Mouse (Mus musculus) spleen, adult 12 weeks (tissue): Measurements from ENCODE around the gene Srxn1.
A peak's percentile ranks its signal among the peaks of the same experiment; 100 is the strongest.

Experiments used
- DNase-seq: peaks from one replicate; pipeline ENCODE4 v3.0.0; 2022; ENCODE audit warnings: low spot score

Srxn1 gene

DNA sequence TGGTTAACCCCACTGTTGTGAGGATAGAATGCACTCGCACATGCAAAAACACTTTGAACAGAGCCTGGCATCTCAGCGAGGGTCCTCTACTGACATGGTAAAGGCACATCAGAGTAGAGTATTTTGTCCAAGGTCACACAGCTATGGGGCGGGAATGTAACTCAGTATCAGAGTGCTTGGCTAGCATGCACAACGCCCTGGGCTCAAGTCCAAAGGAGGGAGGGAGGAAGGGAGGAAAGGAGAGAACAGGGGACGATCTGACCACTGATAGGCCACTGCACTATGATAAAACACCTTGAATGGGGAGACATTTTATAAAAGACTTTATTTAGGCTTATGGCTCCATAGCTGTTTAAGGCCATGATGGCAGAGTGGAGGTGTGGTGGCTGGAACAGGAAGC lies 15.7 kb upstream of the Srxn1 start:
- no peak for DNase-seq

DNA sequence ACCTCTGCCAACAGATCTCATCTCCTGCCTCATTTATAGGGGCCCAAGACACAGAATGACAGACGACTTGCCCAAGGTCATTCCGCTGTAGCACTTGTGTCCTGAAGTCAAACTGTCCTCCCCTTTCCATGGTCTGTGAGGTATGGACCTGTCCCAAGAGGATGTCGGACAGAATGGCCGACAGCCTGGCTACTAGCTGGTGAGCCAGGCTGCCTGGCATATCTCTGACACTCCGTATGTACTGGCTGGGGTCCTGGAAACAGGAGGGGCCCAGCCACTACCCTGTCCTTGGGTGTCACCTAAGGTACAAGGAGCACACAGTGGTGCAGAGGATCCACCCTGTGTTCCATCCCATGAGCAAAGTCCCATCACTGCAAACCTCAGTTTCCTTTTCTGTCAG lies 14.8 kb upstream of the Srxn1 start:
- DNase-seq, result no peak

DNA sequence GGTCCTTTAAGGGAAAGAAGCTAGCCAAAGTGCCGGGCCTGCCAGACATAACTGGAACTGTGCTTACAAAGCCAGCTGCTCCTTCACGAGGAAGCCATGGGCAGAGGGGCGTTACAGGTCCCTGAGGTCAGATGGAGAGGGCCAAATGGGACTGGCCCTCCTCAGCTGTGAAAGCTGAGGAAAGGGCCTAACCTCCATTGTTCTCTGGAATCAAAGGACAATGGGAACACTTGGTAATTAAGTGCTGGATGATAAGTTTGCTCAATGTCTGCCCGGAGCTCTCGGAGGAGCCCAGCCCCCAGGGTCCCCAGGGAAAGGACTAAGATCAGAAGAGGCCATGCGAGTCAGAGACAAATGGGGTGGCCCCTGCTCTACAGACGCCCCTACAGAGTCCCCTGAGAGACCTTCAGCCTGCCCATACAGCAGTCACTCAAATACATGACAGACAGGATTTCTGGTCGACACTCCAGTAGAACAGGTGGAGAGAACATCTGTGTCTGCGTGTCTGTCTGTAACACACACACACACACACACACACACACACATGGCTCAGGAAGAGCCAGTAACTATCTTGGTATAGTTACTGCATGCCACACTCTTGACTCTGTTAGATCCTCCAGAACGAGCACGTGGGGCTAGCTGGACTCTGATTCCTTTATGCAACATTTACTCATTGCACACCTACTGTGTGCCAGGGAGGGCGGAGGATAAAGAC lies 13.8 kb upstream of the Srxn1 start:
- DNase-seq, result no peak

DNA sequence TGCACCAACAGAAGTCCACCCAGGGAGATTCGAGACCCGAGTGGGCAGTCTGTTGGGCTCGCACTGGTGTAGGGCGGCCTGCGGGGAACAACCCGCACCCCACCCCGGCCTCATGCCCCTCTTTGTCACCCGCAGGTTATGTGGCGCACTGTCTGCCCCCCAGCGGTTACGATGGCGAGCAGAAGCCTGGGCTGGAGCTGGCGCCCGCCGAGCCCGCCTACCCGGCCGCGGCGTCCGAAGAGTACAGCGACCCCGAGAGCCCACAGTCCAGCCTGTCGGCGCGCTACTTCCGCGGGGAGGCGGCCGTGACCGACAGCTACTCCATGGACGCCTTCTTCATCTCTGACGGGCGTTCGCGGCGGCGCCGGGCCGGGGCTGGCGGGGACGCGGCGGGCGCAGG lies 12.4 kb upstream of the Srxn1 start:
- DNase-seq, result no peak

DNA sequence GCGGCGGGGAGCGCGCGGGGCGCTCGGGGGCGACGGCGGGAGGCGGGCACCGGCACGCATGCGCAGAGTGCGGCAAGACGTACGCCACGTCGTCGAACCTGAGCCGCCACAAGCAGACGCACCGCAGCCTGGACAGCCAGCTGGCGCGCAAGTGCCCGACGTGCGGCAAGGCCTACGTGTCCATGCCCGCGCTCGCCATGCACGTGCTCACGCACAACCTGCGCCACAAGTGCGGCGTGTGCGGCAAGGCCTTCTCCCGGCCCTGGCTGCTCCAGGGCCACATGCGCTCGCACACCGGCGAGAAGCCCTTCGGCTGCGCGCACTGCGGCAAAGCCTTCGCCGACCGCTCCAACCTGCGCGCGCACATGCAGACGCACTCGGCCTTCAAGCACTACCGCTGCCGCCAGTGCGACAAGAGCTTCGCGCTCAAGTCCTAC lies 11.9 kb upstream of the Srxn1 start:
- DNase-seq, result no peak

DNA sequence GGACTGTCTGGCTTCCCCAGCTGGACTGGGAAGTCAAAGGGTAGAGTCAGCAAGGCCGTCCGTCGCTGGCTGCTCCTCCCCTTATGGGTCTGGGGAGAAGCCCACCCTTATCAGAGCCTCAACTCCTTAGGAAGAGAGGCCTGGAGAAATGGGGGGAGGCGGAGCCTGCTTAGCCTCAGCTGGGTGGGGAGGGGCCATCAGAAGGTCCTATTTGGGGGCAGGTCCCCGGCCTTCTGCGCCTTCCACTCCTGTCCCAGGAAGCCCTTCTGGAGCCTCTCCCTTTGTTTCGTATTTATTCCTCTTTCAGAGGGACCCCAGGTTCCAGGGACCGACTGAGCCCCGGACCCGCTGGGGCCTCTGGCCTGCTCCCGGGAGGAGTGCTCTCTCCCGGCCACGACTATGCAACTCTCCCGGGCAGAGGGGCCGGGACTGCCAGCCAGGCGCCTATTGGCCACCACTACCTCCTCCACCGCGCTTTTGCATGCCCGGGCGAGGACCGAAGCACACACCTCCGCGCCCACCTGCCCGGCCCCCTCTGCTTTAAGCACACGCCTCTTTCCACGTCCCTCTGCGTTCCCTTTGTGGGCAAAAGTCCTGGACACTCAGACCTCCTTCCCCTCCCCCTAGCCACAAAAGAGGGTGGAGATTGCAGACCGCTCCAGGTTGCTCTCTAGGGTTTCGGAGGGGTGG lies 10.3 kb upstream of the Srxn1 start:
- DNase-seq, result no peak

DNA sequence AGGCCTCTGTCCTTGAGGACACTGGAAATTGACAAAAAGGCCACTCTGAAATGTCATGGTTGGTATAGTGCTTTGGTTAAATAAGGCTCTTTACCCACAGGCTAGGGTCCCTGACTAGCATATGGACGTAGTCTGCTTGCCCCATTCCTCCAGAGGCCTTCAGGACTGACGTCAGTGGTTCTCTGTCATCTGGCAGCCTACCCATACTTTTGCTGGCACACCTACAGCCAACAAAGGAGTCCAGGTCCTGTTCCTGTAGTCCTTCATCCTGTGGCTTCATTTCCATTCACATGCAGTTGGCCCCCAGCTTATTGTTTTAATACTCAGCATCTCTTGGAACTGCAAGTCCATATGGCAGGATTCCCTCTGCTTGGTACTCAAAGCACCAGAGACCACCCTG lies 8.4 kb upstream of the Srxn1 start:
- no peak for DNase-seq

DNA sequence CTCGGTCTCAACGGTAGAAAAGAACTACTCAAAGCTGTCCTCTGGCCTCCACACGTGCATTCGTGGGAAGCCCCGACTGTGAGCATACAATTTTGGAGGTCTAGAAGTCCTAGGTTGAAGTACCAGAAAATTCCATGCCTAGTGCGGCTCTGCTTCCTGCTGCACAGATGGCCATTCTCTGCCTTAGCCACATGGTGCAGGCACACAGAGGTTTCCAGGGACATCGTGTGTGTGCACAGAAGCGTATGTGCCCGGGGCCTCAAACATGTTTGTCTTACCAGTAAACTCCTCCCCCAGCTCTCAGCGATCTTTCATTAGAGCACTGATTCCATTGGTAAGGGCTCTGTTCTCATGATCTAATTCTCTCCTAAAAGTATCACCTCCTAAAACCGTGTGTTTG lies 7.4 kb upstream of the Srxn1 start:
- DNase-seq, result no peak

DNA sequence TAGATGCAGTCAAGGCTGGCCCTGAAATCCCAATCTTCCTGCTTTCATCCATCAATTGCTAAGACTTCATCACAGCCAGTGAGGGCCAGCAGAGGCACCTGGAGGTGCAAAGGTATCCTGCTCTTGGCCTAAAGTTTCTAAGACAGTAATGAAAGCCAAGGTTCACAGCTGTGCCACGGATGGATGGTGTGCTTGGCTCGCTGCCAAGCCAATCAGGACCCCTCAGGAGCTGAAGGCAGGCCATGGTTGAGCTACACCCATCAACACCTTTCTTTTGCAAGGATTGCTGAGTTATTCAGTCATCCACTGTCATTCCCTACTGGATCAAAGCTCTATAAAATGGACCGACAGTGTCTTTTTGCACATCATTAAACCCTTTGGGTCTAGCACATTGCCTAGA lies 5.8 kb upstream of the Srxn1 start:
- no peak for DNase-seq

DNA sequence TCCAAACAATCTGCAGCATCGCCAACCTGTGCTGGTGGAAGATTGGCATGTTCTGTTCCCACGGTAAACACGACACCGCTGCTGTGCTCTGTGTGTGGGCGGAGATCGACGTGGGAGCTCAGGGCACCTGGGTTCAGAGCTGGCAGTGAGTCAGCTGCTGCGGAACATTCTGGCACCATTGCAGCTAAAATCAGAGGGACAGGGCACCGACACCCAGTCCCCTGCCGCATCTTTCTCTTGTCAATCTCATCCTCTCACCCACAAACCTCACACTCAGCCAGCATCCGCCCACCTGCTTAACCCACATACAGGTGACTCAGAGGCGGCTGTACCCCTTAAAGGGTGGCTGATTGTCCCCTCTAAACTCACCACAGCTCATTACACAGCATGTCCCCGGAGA lies 3.6 kb upstream of the Srxn1 start:
- DNase-seq, result no peak

DNA sequence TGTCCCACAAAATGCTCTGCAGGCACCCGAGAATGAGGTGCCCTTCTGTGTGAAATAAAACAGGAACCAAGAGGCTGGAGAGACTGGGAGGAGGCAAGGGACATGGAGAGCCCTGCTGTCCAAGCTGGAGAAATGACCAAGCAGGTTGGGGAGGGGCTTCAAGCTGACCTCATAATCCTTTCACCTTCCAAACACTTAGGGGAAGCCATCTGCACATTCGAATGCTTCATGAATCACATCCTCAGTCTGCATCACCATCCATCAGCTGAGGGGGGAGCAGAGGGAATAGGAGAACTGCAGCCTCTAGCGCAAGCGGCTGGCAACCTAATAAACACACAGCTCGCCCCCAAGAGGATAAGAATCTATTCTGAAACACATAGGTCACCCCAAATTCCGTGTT lies 2.9 kb upstream of the Srxn1 start:
- no peak for DNase-seq

DNA sequence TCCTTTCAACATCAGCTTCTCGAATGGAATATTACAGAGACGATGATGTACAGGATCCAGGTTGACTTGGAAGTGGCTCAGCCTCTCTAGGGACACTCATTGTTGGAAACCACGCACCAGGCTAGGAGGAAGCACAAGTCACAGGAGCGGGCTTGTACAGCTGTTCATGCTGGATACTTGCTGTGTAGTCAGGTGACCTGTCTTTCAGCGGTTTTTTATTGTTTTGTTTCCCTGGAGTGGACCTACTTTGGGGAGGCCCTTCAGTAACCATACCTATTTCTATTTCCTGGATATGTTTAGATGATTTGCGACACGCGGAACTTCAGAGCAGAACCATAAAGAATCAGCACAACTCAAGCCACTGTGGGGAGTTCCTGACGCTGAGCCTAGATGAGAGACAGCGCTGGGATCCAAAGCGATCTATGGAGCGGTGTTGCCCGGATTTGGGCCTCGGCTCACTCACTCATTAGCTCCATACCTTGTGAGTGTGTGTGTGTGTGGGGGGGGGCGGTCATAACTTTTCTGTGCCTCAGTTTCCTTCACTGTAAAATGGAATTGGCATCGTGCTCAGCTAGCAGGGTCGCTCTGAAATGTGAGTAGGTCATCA lies 502 bp upstream of the Srxn1 start:
- DNase-seq, result no peak

DNA sequence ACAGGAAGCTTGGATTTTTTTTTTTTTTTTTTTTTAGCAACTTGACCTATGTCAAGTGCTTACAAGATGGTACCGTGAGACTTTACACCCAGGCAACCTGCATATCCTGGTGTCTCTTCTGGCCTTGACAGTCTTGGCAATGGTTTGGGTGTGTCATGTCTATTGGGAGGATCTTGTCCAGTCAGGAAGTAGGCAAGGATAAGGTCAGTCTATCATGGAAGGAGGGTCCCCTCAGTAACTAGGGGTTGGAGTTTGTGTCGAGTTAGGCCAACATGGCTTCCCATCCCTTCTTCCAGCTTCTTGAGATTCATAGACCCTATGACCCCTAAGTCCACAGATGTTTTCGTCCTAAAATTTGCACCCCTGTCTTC lies 894 bp downstream of the Srxn1 start:
- no peak for DNase-seq

DNA sequence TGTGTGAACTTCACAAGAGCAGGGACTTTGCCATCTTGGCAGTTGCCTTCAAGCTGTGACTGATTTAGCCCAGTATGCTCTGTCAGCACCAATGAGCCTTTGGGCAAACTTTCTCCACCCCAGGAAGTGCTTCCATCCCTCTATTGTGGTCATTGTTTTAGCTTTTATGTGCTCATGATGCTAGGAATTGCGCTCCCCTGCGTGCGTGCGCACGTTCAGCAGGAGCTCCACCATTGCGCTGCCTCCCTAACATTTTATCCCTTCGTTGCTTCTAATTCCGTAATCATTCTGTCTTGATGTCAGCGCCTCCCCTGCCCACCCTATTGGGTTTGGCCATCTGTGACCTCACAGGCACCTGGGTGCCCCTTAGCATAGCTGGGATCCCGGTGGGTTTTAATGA lies 1.3 kb downstream of the Srxn1 start:
- no peak for DNase-seq

DNA sequence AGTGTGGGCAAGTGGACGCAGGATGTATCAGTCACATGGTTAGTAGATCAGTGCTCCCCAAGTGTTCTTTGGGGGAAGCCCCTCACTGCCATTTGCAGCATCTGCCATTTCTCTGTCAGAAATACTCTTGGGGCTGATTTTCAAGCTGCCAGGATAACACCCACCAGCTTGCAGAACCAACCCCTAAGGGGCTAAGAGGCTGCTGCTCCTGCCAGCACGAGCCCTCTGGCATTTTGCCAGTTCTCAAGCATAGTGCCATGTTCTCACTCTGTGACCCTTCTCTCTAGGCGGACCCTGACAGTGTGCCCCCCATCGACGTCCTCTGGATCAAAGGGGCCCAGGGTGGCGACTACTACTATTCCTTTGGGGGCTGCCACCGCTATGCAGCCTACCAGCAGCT lies 3.4 kb downstream of the Srxn1 start:
- no peak for DNase-seq

DNA sequence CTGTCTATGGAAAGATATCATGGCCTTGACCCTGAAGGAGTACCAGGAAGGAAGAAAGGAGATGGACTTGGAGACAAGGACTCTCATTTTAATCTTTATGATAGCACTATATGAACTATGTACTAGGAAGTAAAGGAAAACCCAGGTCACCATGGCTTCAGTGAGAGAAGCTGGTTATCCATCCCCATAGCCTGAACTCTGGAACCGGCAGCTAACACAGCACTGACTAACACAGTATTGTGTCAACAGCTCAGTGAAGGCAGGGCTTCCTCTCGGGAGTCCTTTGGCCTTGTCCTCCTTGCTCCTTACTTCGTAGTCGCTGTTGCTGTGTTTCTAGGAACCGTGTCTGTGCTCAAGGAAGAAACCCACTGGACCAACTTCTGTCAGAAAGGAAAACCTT lies 4.1 kb downstream of the Srxn1 start:
- no peak for DNase-seq

DNA sequence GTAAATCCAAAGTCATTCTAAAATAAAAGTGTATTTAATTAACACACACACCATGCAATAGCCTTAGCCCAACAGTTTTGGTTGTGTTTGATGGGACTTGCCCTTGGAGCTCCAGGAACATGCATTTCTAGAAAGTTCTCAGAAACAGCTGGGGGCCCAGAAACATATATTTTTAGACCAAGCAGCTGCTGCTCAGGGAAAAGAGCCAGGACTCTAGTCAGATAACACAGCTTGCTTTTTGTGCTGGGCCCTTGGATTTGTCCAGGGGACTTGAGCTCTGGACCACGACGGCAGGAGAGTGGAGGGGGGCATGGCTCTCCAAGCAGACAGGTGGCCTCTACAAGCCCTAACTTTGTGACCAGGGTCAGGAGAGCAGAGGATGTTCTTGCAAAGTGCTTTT lies 6.0 kb downstream of the Srxn1 start:
- DNase-seq, result no peak

DNA sequence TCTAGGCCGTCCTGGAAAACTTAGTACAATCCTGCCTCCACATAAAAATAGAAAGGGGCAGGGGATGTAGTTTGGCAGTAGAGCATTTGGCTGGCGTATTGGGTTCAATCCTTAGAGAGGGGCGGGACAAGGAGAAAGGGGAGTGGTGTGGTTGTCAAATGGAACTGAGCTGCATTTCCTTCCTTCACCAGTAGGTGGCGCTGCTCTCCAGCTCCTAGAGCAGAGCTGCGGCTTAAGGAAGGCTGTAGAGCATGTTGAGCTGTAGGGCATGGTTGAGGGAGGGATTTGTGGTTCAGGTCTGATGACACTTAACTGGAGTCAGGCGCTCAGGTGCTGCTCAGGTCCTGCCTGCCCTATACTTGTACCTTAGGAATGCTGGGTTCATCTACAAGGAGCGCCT lies 6.6 kb downstream of the Srxn1 start:
- peak; percentile 78 for DNase-seq

DNA sequence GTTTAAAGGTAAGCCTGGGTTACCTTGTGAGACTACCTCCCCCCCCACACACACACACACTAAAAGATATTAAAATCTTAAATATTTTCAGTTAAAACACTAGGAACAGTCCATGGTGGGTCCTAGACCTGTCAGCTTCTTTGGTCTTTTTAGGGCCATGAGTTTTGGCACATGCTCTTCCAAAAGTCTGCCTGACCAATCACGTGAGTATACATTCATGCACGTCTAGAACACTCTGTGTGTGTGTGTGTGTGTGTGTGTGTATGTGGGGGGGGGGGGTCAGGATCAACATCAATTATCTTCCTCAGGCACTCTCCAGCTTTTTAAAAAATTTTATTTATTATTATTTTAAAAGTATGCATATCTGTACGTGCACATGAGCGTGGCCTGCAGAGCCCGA lies 7.2 kb downstream of the Srxn1 start:
- no peak for DNase-seq

DNA sequence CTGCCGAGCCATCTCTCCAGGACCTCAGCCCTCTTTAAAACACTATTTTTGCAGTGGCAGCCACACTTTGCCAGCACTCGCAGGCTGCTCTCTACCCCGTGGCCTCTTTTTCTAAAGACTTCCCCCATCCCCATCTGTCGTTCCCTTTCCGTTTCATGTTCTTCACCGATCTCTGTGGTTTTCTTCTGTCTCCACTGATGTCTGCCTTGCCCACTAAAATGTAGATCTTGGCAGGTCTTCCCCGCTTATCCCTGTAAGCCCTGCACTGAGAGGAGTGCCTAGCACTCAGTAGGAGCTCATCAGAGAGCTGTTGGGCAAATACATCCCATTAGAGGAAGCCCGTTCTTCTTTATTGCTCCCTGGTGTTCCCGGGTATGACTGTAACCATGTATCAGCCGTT lies 7.7 kb downstream of the Srxn1 start:
- DNase-seq, result no peak

DNA sequence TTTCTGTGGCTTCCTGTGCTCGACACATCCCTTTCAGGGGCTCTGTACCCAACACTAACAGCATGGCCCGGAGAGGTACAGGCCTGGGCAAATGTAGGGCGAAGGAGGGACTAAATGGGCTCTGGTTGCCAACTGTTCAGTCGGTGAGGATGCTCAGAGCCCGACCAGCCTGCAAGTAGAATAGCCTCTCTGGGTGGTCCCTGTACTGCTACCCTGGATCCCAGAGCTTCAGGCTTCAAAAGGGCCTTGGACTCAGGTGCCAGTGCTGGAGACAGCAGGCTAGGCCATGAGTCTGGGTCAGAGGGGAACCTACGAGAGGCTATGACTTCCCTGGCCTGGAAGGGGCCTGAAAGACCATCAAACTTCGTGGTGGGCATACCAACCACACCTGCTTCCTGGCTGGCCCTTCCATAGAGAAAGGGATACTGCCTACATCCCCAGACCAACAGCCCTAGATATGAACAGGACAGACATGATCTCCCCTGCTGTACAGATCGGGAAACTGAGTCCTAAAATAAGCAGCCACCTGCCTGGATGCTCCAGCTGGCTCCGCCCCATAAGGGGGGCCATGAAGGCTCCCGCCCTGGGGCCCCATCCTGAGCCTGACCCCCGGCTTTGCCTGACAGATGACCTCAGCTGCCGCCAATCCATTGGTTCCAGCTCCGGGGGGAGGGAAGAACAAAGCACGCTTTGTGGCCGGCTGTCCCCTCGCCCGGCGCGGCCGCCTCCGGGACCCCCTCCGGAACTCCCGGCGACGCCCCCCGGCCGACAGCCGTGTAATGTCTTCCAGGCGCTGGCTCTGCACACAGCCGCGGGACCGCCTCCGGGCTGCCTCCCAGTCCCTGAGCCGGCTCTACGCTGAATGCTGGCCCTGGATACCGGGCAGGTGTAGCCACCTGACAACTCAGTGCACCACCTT lies 9.0 kb downstream of the Srxn1 start:
- no peak for DNase-seq

DNA sequence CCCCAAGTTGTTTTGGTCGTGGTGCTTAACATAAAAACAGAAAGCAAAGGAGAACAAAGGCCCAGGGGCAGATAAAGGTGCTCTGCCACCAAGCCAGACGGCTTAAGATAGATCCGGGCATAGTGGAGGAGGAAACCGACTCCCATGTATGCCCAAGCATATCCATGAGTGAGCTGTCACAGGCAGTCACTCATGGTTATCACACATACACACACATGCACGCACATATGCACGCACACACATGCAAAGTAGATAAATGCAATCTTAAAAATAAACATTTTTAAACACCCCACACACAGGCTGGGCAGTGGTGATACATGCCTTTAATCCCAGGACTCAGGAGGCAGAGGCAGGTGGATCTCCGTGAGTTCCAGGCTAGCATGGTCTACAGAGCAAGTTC lies 12.4 kb downstream of the Srxn1 start:
- no peak for DNase-seq
